Mouse (Mus musculus) layer of hippocampus, postnatal 10 days (tissue): ENCODE data around the gene Bri3. TPM values are rescaled to one million over a fixed set of nuclear protein-coding genes. Genes with fewer than 3 reads are reported as not detected.

Experiments used
- DNase-seq, 2 experiments: peaks; one replicate each; pipeline ENCODE4 v3.0.0; 2021; ENCODE audit warnings: low spot score in 2 of 2
- total RNA-seq, 2 experiments: library from RNA; stranded (reverse); gene quantifications; 2 replicates each; pipeline ENCODE4 v1.2.3; 2021

The Bri3 gene
- total RNA-seq, 2 experiments from 2014 or later, result 64.3 to 69.4 TPM

GRCm38 (mm10) chr5:144232531-144232930 lies 11.7 kb upstream of the Bri3 start:
- DNase-seq, result no peak

DNA sequence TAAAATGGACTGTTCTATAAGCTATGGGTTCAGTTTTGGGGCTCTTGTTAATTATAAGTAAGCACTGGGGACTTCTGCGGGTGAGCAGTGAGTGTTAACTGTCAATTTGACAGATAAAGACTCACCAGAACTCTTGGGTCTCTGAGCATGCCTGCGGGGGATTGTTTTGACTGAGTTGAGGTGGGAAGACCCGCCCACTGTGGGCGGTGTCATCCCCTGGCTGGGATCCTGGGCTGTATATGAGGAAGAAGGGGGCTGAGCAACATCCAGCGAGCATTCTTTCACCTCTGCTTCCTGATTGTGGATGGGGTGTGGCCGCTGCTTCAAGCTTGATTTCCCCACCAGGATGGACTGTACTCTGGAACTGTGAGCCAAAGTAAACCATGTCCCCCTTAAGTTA lies 10.0 kb upstream of the Bri3 start:
- DNase-seq, result no peak

DNA sequence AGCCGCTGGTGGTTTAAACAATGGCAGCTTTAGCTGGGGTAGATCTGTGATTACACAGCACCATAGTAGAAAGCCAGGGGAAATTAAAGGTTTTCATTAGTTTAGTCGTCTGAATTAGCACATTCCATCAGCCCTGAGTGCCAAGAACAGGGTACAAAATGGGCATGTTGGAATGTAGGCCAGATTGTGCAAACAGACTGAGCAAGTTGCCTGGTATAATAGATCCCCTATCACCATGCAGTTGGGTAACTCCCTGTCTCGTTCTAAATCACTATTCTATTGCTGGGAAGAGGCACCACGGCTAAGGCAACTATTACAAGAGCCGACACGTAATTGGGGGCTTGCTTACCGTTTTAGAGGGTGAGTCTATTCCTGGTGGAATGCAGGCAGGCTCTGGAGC lies 9.5 kb upstream of the Bri3 start:
- peak; percentile 26 to 40 for DNase-seq

GRCm38 (mm10) chr5:144238969-144239368 lies 5.3 kb upstream of the Bri3 start:
- no peak for DNase-seq

- no peak for DNase-seq
These were observed 1.4 kb downstream of the Bri3 start for GRCm38 (mm10) chr5:144245592-144245991.

DNA sequence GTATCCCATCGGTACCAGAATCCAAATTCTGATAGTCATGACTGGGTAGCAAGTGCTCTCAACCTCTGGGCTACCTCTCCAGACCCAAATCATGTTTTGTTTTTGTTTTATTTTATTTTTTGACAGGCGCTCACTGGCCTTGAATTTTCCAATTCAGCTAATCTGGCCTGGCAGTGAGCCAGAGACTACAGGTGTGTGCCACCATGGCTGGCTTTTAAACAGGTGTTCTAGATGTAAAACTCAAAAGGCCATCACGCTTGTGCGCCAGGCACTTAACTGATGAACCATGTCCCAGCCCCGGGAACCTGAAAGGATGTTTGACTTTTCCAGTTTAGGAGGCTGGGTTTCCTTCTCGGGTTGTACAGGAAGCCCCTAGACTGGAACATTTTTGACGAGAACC lies 2.4 kb downstream of the Bri3 start:
- DNase-seq, result no peak

GRCm38 (mm10) chr5:144247307-144247706 lies 3.1 kb downstream of the Bri3 start:
- DNase-seq, result no peak

GRCm38 (mm10) chr5:144247906-144248585 lies 3.8 kb downstream of the Bri3 start:
- DNase-seq, result no peak

DNA sequence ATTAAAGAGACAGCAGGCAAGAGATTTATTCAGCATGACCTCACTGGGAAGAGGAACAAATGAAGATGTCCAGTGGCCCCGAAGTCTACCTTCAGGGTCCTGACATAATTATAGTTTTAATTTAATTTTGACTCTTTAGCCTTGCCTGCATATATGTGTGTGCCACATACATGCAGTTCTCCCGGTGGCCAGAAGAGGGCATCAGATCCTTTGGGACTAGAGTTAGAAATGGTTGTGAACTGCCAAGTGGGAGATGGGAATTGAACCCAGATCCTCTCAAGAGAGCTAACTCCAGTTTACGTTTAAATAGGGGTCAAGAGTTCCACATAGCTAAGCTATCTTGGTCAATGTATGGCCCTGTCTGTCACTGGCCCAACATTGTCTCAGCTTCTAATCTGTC lies 5.6 kb downstream of the Bri3 start:
- no peak for DNase-seq

DNA sequence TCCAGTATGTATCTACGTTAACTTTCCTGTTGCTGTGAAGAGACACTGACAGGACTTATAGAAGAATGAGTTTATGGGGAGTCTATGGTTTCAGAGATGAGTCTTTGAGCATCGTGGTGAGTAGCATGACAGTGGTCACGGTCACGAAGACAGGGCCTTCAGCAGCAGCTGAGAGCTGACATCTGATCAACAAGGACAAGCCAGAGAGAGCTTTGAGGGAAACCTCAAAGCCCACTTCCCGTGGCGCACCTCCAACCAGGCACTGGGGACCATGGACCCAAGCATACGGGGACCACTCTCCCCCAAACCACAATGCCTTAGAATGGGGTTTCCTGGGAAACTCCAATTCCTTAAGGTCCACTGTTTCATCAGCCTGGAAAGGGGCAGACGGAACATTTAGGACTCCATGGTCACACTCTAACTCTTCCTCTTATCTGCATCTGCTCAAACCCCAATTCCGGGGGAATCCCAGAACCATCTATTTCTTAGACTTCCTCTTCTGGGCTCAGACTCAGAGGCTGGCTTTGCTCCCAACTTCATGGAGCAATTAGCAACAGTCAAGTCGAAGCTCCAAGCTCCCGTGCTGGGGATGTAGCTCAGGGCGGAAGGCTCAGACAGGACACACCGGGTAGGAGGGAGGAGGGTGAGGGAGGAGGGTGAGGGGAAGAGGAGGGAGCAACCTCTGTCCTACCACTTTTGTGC lies 7.8 kb downstream of the Bri3 start:
- DNase-seq, result no peak

- DNase-seq, result no peak
These were observed 9.0 kb downstream of the Bri3 start for GRCm38 (mm10) chr5:144253212-144253611.

GRCm38 (mm10) chr5:144254122-144254810 lies 10.0 kb downstream of the Bri3 start:
- DNase-seq, result no peak

- peak; percentile 73 to 81 for DNase-seq
These were observed 10.8 kb downstream of the Bri3 start for GRCm38 (mm10) chr5:144254811-144255631.

- DNase-seq, result peak; percentile 53 to 54
These were observed 11.6 kb downstream of the Bri3 start for GRCm38 (mm10) chr5:144255632-144256540.

DNA sequence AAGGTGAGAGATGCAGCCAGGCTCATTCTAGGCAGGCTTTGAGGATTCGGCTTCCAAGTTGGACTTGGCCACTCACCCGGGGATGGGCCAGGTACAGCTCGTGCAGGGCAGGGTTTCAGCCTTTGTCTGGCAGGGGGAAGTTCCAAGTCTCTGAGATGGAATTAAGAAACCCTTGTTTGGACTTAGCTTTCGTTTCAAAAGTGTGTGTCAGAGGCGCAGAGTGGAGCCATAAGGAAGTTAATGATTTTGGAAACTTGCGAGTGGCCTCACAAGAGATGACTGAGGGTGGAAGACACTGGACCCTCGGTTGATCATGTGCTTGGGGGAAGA lies 12.3 kb downstream of the Bri3 start:
- DNase-seq, result no peak

DNA sequence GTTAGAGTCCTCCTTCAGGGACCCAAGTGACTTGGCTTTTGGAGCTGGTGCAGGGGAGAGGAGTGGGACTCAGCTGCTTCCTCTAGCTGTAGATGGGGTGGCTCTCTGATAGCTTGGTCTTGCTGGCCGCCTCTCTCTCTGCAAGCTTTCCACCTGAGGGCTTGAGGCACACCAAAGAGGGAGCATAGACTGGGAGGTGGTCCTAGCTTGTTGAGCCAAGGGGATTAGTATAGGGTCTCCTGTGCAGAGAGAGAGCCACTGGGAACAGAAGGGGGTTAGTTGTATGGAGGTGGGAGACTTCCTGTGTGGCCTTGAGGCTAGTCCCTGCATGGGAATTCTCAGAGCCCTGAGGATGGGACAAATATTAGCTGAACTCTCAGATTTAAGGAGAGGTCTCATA lies 12.7 kb downstream of the Bri3 start:
- no peak for DNase-seq

- no peak for DNase-seq
These were observed 13.3 kb downstream of the Bri3 start for GRCm38 (mm10) chr5:144257451-144258110.

DNA sequence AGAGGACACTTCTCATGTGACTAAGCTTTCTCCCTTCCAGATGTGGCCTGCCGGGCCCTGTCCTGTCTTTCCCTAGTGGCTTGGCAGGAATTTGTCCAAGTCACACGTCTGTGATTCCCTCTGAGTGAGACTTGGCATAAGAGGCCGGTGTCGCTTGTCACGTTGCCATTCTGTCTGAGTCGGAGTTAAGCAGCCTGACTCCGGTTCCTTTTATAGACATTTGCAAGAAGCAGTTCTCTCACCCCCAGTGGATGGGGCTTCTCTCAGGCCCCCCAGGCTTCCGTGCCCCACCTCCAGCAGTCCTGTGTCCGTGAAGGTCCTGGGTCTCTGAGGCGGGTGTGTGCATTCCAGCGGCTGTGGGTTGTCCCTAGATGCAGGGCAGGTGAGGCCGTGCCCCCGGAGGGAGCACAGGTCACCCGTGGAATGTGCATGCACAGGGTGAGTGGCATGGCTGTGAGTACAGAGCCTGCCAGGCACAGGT lies 13.9 kb downstream of the Bri3 start:
- DNase-seq, result peak in 1 of 2 experiments; percentile 37

GRCm38 (mm10) chr5:144258687-144259086 lies 14.4 kb downstream of the Bri3 start:
- DNase-seq, result no peak

DNA sequence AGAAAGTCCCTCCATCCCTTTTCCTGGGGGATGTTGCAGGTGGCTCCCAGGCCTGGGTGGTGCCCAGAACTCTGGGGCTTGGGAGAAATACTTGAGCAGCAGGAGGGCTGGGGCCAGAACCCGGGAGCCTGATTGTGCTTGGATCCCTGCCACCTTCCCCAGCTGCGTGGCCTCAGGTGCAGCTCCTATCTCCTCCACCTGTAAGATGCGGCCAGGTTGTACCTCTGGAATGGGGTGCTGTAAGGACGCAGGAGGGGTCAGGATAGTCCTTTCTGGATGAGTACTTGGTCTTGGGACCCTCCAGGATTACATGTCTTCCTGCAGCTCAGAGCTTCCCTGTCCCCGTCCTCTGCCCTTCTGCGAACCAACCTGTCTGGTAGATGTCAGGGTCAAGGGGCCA lies 15.0 kb downstream of the Bri3 start:
- no peak for DNase-seq
